ENCODE assay signal across 19 mouse cellular contexts in genomic region chr9:77499084-77499483, GRCm38 (mm10). TPM values are rescaled to one million over a fixed set of nuclear protein-coding genes. Genes with fewer than 3 reads are reported as not detected.
A peak's percentile ranks its signal among the peaks of the same experiment; 100 is the strongest.
DNase-seq lines count a peak whose midpoint lies in the region; ATAC-seq lines count a peak whose summit lies in the region.
"Had no signal": no experiment of that assay in that cellular context is flagged by ENCODE, and none has a peak within 500 bp of the region (broad histone marks: within the 10 kb centered on the region; RNA-seq: fewer than 3 reads in every experiment).

No protein-coding gene starts in this region.

- 86% methylated on average over 6 of the region's 6 CpGs for WGBS in forebrain, embryonic 11.5 days
- 82% methylated on average over 6 of the region's 6 CpGs for WGBS in forebrain, embryonic 12.5 days

- no peaks in the 10 kb centered on the region for H3K36me3 ChIP-seq in forebrain, embryonic 11.5 days (ENCODE audit: control insufficient read depth, insufficient read depth, low read length)
- H3K36me3 ChIP-seq in forebrain, embryonic 12.5 days (replicated peaks) = no peaks in the 10 kb centered on the region
- H3K36me3 ChIP-seq: embryonic facial prominence, embryonic 10.5 days; embryonic facial prominence, embryonic 12.5 days; forebrain, embryonic 15.5 days had no signal

- H3K4me1 ChIP-seq in forebrain, embryonic 11.5 days (replicated peaks; ENCODE audit: control insufficient read depth, insufficient read depth, low read length) = peaks cover 26% of the 10 kb centered on the region
- peaks cover 66% of the 10 kb centered on the region for H3K4me1 ChIP-seq in forebrain, embryonic 12.5 days

- no peak overlapping the region for H3K4me2 ChIP-seq in forebrain, embryonic 11.5 days (ENCODE audit: low read depth, low read length, severe bottlenecking)
- no peak overlapping the region for H3K4me2 ChIP-seq in forebrain, embryonic 12.5 days
- H3K4me2 ChIP-seq: embryonic facial prominence, embryonic 12.5 days; forebrain, embryonic 13.5 days; forebrain, embryonic 15.5 days had no signal

- H3K9ac ChIP-seq in forebrain, embryonic 11.5 days (ENCODE audit: low read length) = no peak overlapping the region
- H3K9ac ChIP-seq in forebrain, embryonic 12.5 days = no peak overlapping the region
- H3K9ac ChIP-seq: embryonic facial prominence, embryonic 12.5 days; forebrain, embryonic 13.5 days; forebrain, embryonic 15.5 days; forebrain, postnatal 0 days had no signal

- no peaks in the 10 kb centered on the region for H3K27me3 ChIP-seq in forebrain, embryonic 11.5 days (ENCODE audit: control insufficient read depth, insufficient read depth, low read length)
- no peaks in the 10 kb centered on the region for H3K27me3 ChIP-seq in forebrain, embryonic 12.5 days
- H3K27me3 ChIP-seq: embryonic facial prominence, embryonic 12.5 days; forebrain, embryonic 13.5 days; forebrain, embryonic 15.5 days had no signal

- no peak overlapping the region for H3K4me3 ChIP-seq in forebrain, embryonic 11.5 days (ENCODE audit: low read depth, low read length)
- H3K4me3 ChIP-seq in forebrain, embryonic 12.5 days (replicated peaks) = no peak overlapping the region
- H3K4me3 ChIP-seq: embryonic facial prominence, embryonic 10.5 days; embryonic facial prominence, embryonic 12.5 days; forebrain, embryonic 13.5 days; forebrain, embryonic 15.5 days had no signal

- no peak overlapping the region for H3K27ac ChIP-seq in forebrain, embryonic 11.5 days (ENCODE audit: low read depth, low read length)
- H3K27ac ChIP-seq in forebrain, embryonic 12.5 days = no peak overlapping the region
- H3K27ac ChIP-seq: embryonic facial prominence, embryonic 10.5 days; embryonic facial prominence, embryonic 12.5 days; forebrain, embryonic 13.5 days; forebrain, embryonic 15.5 days had no signal

- DNase-seq in forebrain, embryonic 11.5 days (ENCODE audit: low spot score) = peak; percentile 11
- peak; percentile 42 for DNase-seq in heart, adult 11 months
- DNase-seq in heart, postnatal 25 days (ENCODE audit: low spot score) = no peak
- DNase-seq: adrenal gland, postnatal 10 days; adrenal gland, postnatal 25 days; B cell, adult 2 months; cerebellum, adult 11-12 months; cerebellum, adult 2 months; cerebellum, adult 9-10 months; cerebellum, postnatal 10 days; cerebellum, postnatal 25 days; forebrain, postnatal 0 days had no signal

- intact Hi-C loops in heart, postnatal 25 days (cut with DNase I) = no loop called here

- no peak for ATAC-seq in forebrain, embryonic 11.5 days (replicated peaks; ENCODE audit: low FRiP score)
- no peak for ATAC-seq in forebrain, embryonic 12.5 days (ENCODE audit: low FRiP score)
- no peak for ATAC-seq in monocyte, adult 5-6 weeks (replicated peaks; ENCODE audit: insufficient number of reproducible peaks, low FRiP score, low TSS enrichment, poor library complexity, severe bottlenecking)
- ATAC-seq: CD4-positive, CD25-positive, alpha-beta regulatory T cell, adult 4 months; forebrain, embryonic 13.5 days; forebrain, embryonic 15.5 days; forebrain, postnatal 0 days had no signal

- no peaks in the 10 kb centered on the region for H3K9me3 ChIP-seq in forebrain, embryonic 11.5 days (ENCODE audit: control insufficient read depth, low read length)
- no peaks in the 10 kb centered on the region for H3K9me3 ChIP-seq in forebrain, embryonic 12.5 days
- H3K9me3 ChIP-seq: embryonic facial prominence, embryonic 10.5 days; embryonic facial prominence, embryonic 12.5 days; forebrain, embryonic 13.5 days; forebrain, embryonic 15.5 days had no signal

RNA-seq across cellular contexts. Expression of gene Lrrc1, which starts 45.6 kb away (rescaled TPM):
- 20.8 and 22.9 TPM in 2 replicates for polyA plus RNA-seq in forebrain, embryonic 11.5 days (2014; fragmentation: Nextera tagmentation; extraction: Ambion mirVana)
- 18.1 and 21.4 TPM in 2 replicates for polyA plus RNA-seq in forebrain, embryonic 12.5 days (2016; fragmentation: Nextera tagmentation; extraction: Ambion mirVana)
- 10 to 100 TPM; 17.2 to 18.4 TPM for total RNA-seq in heart, postnatal 25 days (2021)
- total RNA-seq in monocyte, adult 5-6 weeks (2017) = 4.6 to 6.6 TPM (median 4.8 TPM) in 3 replicates
